Mouse (Mus musculus) left cerebral cortex, adult 9 months (tissue): Measurements from ENCODE around the gene Znhit6.

ENCODE experiments used
- DNase-seq, 2 experiments: peaks; one replicate each; pipeline ENCODE4 v3.0.0; 2022; ENCODE audit warnings: low spot score in 2 of 2

Gene Znhit6

GRCm38 (mm10) chr3:145575743-145576481, at the start of gene Znhit6:
Gene Znhit6, plus strand, starts transcription at chr3:145576205.
- DNase-seq, result peak; percentile 85 to 95

GRCm38 (mm10) chr3:145537870-145538269, 38.1 kb upstream of the Znhit6 start:
- no peak for DNase-seq

- DNase-seq, result no peak
These were observed 27.3 kb upstream of the Znhit6 start for GRCm38 (mm10) chr3:145548441-145549415.

- DNase-seq, result no peak
These were observed 25.8 kb upstream of the Znhit6 start for GRCm38 (mm10) chr3:145550216-145550615.

GRCm38 (mm10) chr3:145554388-145554787, 21.6 kb upstream of the Znhit6 start:
- DNase-seq, result no peak

- DNase-seq, result no peak
These were observed 19.8 kb upstream of the Znhit6 start for GRCm38 (mm10) chr3:145556206-145556605.

- no peak for DNase-seq
These were observed 16.3 kb upstream of the Znhit6 start for GRCm38 (mm10) chr3:145559675-145560074.

GRCm38 (mm10) chr3:145560117-145560516, 15.9 kb upstream of the Znhit6 start:
- DNase-seq, result no peak

- DNase-seq, result no peak
These were observed 1.5 kb upstream of the Znhit6 start for GRCm38 (mm10) chr3:145574468-145574867.

GRCm38 (mm10) chr3:145575340-145575739, 665 bp upstream of the Znhit6 start:
- no peak for DNase-seq

- no peak for DNase-seq
These were observed 447 bp downstream of the Znhit6 start for GRCm38 (mm10) chr3:145576482-145576822.

- no peak for DNase-seq
These were observed 871 bp downstream of the Znhit6 start for GRCm38 (mm10) chr3:145576876-145577275.

- no peak for DNase-seq
These were observed 7.0 kb downstream of the Znhit6 start for GRCm38 (mm10) chr3:145583043-145583442.

GRCm38 (mm10) chr3:145583522-145584200, 7.7 kb downstream of the Znhit6 start:
- DNase-seq, result no peak

GRCm38 (mm10) chr3:145590562-145590961, 14.6 kb downstream of the Znhit6 start:
- DNase-seq, result no peak

- DNase-seq, result no peak
These were observed 16.0 kb downstream of the Znhit6 start for GRCm38 (mm10) chr3:145591841-145592542.

GRCm38 (mm10) chr3:145595354-145595753, 19.3 kb downstream of the Znhit6 start:
- DNase-seq, result no peak

- no peak for DNase-seq
These were observed 23.1 kb downstream of the Znhit6 start for GRCm38 (mm10) chr3:145599059-145599458.

GRCm38 (mm10) chr3:145600801-145601200, 24.8 kb downstream of the Znhit6 start:
- no peak for DNase-seq

- DNase-seq, result no peak
These were observed 25.3 kb downstream of the Znhit6 start for GRCm38 (mm10) chr3:145601345-145601744.

GRCm38 (mm10) chr3:145602410-145603206, 26.6 kb downstream of the Znhit6 start:
- no peak for DNase-seq
